Mouse (Mus musculus) liver, adult 10 weeks (tissue): ENCODE data around the gene Nkain1. TPM values are rescaled to one million over a fixed set of nuclear protein-coding genes. Genes with fewer than 3 reads are reported as not detected.

Source experiments
- polyA plus RNA-seq: library from polyadenylated mRNA; stranded (reverse); fragments of 350-450 nt; fragmentation: Illumina TruSeq; extraction: RNeasy Lipid Tissue Mini Kit (QIAGEN cat#74804); gene quantifications from one replicate; pipeline ENCODE4 v1.2.3, GENCODE M21; 2014; ENCODE audit warnings: low read depth, low replicate concordance

The Nkain1 gene
- not detected for polyA plus RNA-seq

DNA sequence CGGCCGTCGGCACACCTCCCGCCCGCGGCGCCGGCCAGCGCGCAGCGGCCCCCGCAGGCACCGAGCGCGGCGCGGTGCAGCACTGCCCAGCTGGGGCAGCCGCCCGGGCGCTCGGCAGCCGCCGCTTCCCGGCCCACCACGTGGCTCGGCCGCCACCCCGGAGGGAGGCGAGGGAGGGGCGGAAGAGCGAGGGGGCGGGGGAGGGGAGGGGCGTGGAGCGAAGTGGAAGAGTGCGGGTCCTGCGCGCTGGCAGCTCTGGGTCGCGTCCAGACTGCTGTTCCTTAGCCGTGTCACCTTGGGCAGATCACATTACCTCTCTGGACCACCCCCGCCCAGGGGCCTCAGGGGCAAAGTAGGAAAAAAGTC, at the start of gene Nkain1:
TSS of gene Nkain1 (minus strand) at position 126 of the 366 bp plus-strand sequence.

Other genes with a start within 250 kb of the Nkain1 start
- 14.9 TPM for gene Zcchc17, start 214.2 kb downstream of the Nkain1 start, polyA plus RNA-seq
- 5.9 TPM for gene Snrnp40, start 214.0 kb downstream of the Nkain1 start, polyA plus RNA-seq
- 23.9 TPM for gene Pum1, start 89.1 kb upstream of the Nkain1 start, polyA plus RNA-seq
- gene Sdc3, start 218.4 kb upstream of the Nkain1 start, polyA plus RNA-seq, result 4.3 TPM